In the genomic region with DNA sequence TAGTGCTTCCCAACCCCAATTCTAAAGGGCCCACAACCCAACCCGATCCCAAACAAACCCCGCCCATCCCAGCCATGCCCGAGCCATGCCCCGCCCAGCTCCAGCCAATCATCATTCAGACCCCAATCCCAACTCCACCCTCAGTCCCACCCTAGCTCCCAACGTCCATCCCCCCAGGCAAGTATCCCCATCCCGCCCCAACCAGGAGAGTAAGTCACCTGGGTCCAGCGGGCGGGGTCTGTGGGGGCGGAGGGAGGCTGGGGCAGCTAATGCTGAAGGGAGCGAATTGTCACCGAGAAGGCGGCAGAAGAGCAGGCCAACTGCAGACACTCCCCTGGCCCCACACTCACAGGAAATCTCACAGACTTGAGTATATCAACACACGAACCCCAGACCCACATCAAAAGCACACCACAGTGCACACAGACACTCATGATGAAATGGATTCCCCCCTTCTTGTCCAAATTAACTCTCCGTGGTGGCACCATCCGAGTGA, we compare ENCODE assay signal across 7 mouse cellular contexts. TPM values are rescaled to one million over a fixed set of nuclear protein-coding genes. Genes with fewer than 3 reads are reported as not detected.
DNase-seq lines count a peak whose midpoint lies in the region; ATAC-seq and TF ChIP-seq lines count a peak whose summit lies in the region.

No protein-coding gene starts in this region.

- H3K9me3 ChIP-seq in forebrain, embryonic 14.5 days (replicated peaks; ENCODE audit: control insufficient read depth, low read length) = no peaks in the 10 kb centered on the region
- H3K9me3 ChIP-seq in liver, embryonic 14.5 days (ENCODE audit: control insufficient read depth, low read length) = no peaks in the 10 kb centered on the region

- no peaks in the 10 kb centered on the region for H3K36me3 ChIP-seq in forebrain, embryonic 14.5 days (ENCODE audit: control insufficient read depth, insufficient read depth, low read length)
- H3K36me3 ChIP-seq in liver, embryonic 14.5 days (replicated peaks; ENCODE audit: control insufficient read depth, insufficient read depth, low read depth) = no peaks in the 10 kb centered on the region
- H3K36me3 ChIP-seq in small intestine, adult 2 months (ENCODE audit: control insufficient read depth, insufficient read depth, low read length) = no peaks in the 10 kb centered on the region

- TF ChIP-seq CTCF in liver, embryonic 14.5 days (IDR thresholded peaks at IDR 0.05; ENCODE audit: low read depth) = no peak
- no peak for TF ChIP-seq CTCF in small intestine, adult 2 months (IDR thresholded peaks at IDR 0.05; ENCODE audit: extremely low read depth, insufficient read length, insufficient replicate concordance, low read depth, low read length)

- H3K4me3 ChIP-seq in forebrain, embryonic 14.5 days (ENCODE audit: low read depth, low read length) = 0 out of 2 replicates have a peak overlapping the region, but pooled peaks have one; percentile 4
- H3K4me3 ChIP-seq in liver, embryonic 14.5 days (ENCODE audit: insufficient read depth in 1 of 2, low read depth in 2 of 2, low read length in 2 of 2) = no peak overlapping the region
- H3K4me3 ChIP-seq in small intestine, adult 2 months (ENCODE audit: low read depth, low read length) = peak overlapping the region; percentile 9; the same call in 1 of the 2 replicates

- 9% methylated on average over 15 of the region's 15 CpGs for WGBS in forebrain, embryonic 14.5 days
- WGBS in liver, embryonic 14.5 days (ENCODE audit: insufficient replicate concordance) = 31% methylated on average over 15 of the region's 15 CpGs
- 20% methylated on average over 15 of the region's 15 CpGs for WGBS in small intestine, adult 2 months

- H3K4me2 ChIP-seq in forebrain, embryonic 14.5 days (ENCODE audit: low read length) = peak overlapping the region; percentile 33
- peak overlapping the region; percentile 42 for H3K4me2 ChIP-seq in liver, embryonic 14.5 days (ENCODE audit: low read depth)

- no peak for TF ChIP-seq EP300 in liver, embryonic 14.5 days (IDR thresholded peaks at IDR 0.05; ENCODE audit: low read depth)

- H3K4me1 ChIP-seq in forebrain, embryonic 14.5 days (ENCODE audit: control insufficient read depth, insufficient read depth, low read length) = no peaks in the 10 kb centered on the region
- peaks cover 7 to 8% of the 10 kb centered on the region in 2 experiments for H3K4me1 ChIP-seq in liver, embryonic 14.5 days (replicated peaks; ENCODE audit: control insufficient read depth in 2 of 2, insufficient read depth in 2 of 2, low read length in 1 of 2)
- H3K4me1 ChIP-seq in small intestine, adult 2 months (ENCODE audit: control insufficient read depth, insufficient read depth, insufficient read length, low read length) = peaks cover 6% of the 10 kb centered on the region

- no peak for ATAC-seq in forebrain, embryonic 14.5 days
- peak; percentile 53; the same call in 1 of the 2 replicates for ATAC-seq in liver, embryonic 14.5 days (ENCODE audit: insufficient read depth)

- H3K27ac ChIP-seq in forebrain, embryonic 14.5 days (ENCODE audit: low read depth, low read length) = no peak overlapping the region
- H3K27ac ChIP-seq in liver, embryonic 14.5 days = no peak overlapping the region
- no peak overlapping the region for H3K27ac ChIP-seq in small intestine, adult 2 months (ENCODE audit: insufficient read depth, low read depth, low read length)

- peak; percentile 25 for DNase-seq in urinary bladder, postnatal 14 days (ENCODE audit: low spot score)
- no peak for DNase-seq in urinary bladder, postnatal 4 days (ENCODE audit: low spot score in 2 of 2)
- DNase-seq in forebrain, embryonic 14.5 days (ENCODE audit: low spot score) = no peak
- DNase-seq in liver, embryonic 14.5 days (ENCODE audit: low read depth in 3 of 3, low spot score in 3 of 3) = peak in 1 of 3 experiments; percentile 12
- DNase-seq in right cerebral cortex, postnatal 10 days (ENCODE audit: low spot score in 2 of 2) = no peak
- no peak for DNase-seq in cerebellum, postnatal 4 days (ENCODE audit: low spot score in 2 of 2)

- no peaks in the 10 kb centered on the region for H3K27me3 ChIP-seq in forebrain, embryonic 14.5 days (replicated peaks; ENCODE audit: control insufficient read depth, insufficient read depth, low read length)
- no peaks in the 10 kb centered on the region for H3K27me3 ChIP-seq in liver, embryonic 14.5 days (ENCODE audit: control insufficient read depth, insufficient read depth, low read length)
- no peaks in the 10 kb centered on the region for H3K27me3 ChIP-seq in small intestine, adult 2 months (ENCODE audit: control insufficient read depth, insufficient read depth, low read length)

- no peak for TF ChIP-seq POLR2A in small intestine, adult 2 months (IDR thresholded peaks at IDR 0.05; ENCODE audit: low read depth, low read length)

- no peak overlapping the region; the same call in 1 of the 2 replicates for H3K9ac ChIP-seq in forebrain, embryonic 14.5 days (ENCODE audit: low read length)
- no peak overlapping the region for H3K9ac ChIP-seq in liver, embryonic 14.5 days (replicated peaks)

RNA-seq across cellular contexts. Expression of a gene that starts 12.5 kb away (rescaled TPM):
- 70.2 and 77.0 TPM in 2 replicates for polyA plus RNA-seq in forebrain, embryonic 14.5 days (2014; fragmentation: Nextera tagmentation; extraction: Ambion mirVana)
- 17.1 and 25.2 TPM in 2 replicates for polyA plus RNA-seq in liver, embryonic 14.5 days (2012; rRNA removed)
- 15.0 and 16.7 TPM in 2 replicates for polyA plus RNA-seq in liver, embryonic 14.5 days (2014; fragmentation: Nextera tagmentation; extraction: Ambion mirVana)
- polyA plus RNA-seq in small intestine, adult 2 months (2012; rRNA removed) = 3.4 and 8.3 TPM in 2 replicates

RNA-seq across cellular contexts. Expression of a gene that starts 19.8 kb away (rescaled TPM):
- polyA plus RNA-seq in forebrain, embryonic 14.5 days (2014; fragmentation: Nextera tagmentation; extraction: Ambion mirVana) = 4.6 and 6.8 TPM in 2 replicates
- 1.7 TPM in 2 replicates for polyA plus RNA-seq in liver, embryonic 14.5 days (2012; rRNA removed)
- polyA plus RNA-seq in liver, embryonic 14.5 days (2014; fragmentation: Nextera tagmentation; extraction: Ambion mirVana) = 1.5 and 1.7 TPM in 2 replicates
- polyA plus RNA-seq in small intestine, adult 2 months (2012; rRNA removed) = 5.9 and 6.5 TPM in 2 replicates

RNA-seq across cellular contexts. Expression of a gene that starts 46.7 kb away (rescaled TPM):
- 11.7 and 12.7 TPM in 2 replicates for polyA plus RNA-seq in forebrain, embryonic 14.5 days (2014; fragmentation: Nextera tagmentation; extraction: Ambion mirVana)
- polyA plus RNA-seq in liver, embryonic 14.5 days (2012; rRNA removed) = 59.0 and 59.7 TPM in 2 replicates
- polyA plus RNA-seq in liver, embryonic 14.5 days (2014; fragmentation: Nextera tagmentation; extraction: Ambion mirVana) = 10.6 and 11.4 TPM in 2 replicates
- 12.9 and 24.5 TPM in 2 replicates for polyA plus RNA-seq in small intestine, adult 2 months (2012; rRNA removed)

RNA-seq across cellular contexts. Expression of a gene that starts 53.4 kb away (rescaled TPM):
- polyA plus RNA-seq in forebrain, embryonic 14.5 days (2014; fragmentation: Nextera tagmentation; extraction: Ambion mirVana) = 0.88 and 2.4 TPM in 2 replicates
- 0.08 TPM in 1 of 2 replicates, not detected in the other for polyA plus RNA-seq in liver, embryonic 14.5 days (2012; rRNA removed)
- not detected in 2 replicates for polyA plus RNA-seq in liver, embryonic 14.5 days (2014; fragmentation: Nextera tagmentation; extraction: Ambion mirVana)
- polyA plus RNA-seq in small intestine, adult 2 months (2012; rRNA removed) = not detected in 2 replicates

Comparison
In these comparisons a context has a peak if more than half of its experiments do, and no peak if none do; other contexts are left out.
1. H3K4me3 ChIP-seq: peak in forebrain, embryonic 14.5 days (single experiment) and small intestine, adult 2 months (single experiment); none in liver, embryonic 14.5 days (0 of 2).